Mouse (Mus musculus) right cerebral cortex, postnatal 36 days (tissue): ENCODE results near the gene Cib3.
A peak's percentile ranks its signal among the peaks of the same experiment; 100 is the strongest.

ENCODE experiments used
- DNase-seq, 2 experiments: peaks; one replicate each; pipeline ENCODE4 v3.0.0; 2022; ENCODE audit warnings: low spot score in 2 of 2, mixed read lengths in 1 of 2

The Cib3 gene

DNA sequence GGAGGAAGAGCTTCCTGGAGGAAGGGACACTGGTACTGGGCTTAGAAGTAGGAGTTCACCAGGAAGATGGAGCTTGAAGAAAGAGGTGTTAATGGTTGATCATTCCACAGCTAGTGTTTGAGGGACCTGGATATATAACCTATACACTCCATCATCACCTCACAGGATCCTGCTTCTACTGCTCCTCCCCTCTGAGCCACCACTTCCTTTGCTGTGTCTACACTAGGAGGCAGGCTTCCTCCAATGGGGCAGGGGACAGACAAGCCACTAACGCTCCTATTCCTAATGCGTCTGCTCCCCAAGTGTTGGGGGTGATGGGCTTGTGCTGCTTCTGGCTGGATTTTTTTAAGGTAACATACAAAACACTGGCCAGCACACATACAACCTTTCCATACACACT, 1.9 kb downstream of the Cib3 start:
- DNase-seq: no peak

DNA sequence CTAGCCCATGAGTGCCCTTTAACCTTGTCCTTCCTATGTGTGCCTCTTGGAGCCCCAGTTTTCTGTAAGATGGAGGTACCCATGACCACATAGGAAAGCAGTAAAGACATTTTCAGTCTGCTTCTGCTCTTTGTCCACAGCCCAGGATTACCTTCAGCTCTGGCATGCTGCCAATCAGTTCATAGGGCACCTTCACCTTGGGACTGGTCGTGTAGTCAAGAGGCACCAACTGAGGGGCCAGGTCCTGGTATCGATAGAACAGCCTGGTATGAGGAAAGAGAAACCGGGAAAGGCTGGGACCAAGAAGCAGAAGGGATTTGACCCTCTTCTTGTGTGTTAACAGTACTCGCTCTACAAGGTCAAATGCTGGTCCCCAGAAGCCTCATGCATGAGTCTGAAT, 2.4 kb downstream of the Cib3 start:
- DNase-seq: no peak

- no peak for DNase-seq
Observed at GRCm38 (mm10) chr8:72208582-72208981, 4.1 kb downstream of the Cib3 start.

DNA sequence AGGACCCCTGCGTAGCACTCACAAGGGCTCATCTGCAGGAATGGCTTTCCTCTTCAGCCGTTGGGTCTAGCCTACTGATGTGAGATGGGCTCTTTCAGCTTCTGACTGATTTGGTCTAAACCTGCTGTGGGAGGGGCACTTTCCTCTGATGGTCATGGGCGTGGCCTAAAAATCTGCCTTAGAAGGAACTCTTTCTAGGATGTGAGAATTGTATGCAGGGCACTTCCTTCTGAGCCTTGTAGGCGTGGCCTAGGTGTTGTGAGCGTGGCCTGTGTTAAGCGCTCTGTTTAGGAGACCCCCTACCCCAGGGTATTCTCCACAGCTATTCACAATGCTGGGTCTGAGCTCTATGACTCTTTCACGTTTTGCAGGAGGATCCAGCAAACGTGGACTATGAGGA, 14.6 kb downstream of the Cib3 start:
- no peak for DNase-seq

DNA sequence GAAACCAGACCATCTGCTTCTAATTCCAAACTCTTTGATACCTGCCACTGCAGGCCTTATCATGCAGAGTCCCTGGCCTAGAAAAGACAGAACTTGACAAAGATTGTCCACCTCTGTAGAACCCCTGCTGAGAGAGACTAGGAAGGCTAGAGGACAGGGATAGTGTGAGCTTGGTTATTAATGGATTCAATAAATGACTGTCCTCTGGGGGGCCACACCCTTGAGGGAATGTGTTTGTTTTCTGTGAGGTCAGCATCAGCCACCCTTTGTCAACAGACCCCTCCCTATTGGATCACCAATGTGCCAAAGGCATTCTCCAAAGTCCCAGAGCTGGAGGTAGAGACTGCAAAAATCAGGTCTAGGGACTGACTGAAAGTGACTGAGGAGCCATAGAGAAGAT, 20.6 kb downstream of the Cib3 start:
- no peak for DNase-seq

DNA sequence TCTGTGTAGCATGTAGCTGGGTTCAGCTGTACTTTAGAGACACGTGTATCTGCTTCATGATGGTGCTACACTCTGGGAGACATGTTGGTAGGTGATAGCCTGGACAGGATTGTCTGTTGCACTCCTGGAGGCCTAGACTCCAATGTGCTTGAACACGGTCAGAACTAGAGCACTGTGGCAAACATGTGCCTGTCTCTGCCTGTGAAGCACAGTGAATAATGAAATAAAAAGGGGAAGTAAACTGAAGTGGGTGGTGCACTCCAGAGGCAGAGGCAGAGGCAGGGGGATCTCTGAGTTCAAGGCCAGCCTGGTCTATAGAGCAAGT, 22.5 kb downstream of the Cib3 start:
- no peak for DNase-seq

DNA sequence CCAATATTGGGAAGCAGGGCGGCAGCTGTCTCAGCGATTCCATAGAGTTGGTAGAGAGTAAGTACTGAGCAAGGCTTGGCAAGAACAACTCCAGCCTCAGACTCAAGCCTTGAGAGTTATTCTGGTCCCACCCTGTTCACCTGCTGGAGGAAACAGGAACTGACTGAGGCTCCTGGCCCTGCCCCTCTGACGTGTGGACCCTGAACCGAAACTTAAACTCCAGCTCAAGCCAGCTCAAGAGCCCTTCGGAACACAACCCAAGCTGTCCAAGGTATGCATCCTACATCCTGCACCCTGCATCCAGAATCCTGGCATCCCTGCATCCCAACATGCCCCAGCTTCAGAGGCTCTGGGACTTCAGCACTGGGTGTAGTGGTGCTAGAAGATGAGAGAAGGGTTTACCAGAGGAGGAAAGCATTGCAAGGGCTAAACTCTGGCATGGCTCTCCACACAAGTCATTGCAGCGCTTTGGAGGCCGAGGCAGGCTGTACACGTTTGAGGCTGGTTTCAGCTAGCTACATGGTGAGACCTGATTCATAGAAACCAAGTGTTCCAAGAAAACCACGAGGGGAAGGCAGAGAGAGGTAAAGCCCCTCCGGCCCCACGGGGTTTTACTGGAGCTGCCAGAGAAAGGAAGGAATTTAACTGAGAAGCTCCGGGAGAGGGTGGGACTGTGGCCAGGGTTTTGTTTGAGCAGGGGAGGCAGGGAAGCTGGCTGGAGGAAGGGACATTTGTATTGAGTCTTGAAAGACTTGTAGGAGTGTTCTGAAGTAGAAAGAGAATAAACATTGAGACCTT, 23.0 kb downstream of the Cib3 start, which contains the start of gene Hsh2d:
TSS of gene Hsh2d (plus strand) at position 222 of the 798 bp plus-strand sequence.
- no peak for DNase-seq

GRCm38 (mm10) chr8:72187793-72188331, 24.8 kb downstream of the Cib3 start:
- no peak for DNase-seq

DNA sequence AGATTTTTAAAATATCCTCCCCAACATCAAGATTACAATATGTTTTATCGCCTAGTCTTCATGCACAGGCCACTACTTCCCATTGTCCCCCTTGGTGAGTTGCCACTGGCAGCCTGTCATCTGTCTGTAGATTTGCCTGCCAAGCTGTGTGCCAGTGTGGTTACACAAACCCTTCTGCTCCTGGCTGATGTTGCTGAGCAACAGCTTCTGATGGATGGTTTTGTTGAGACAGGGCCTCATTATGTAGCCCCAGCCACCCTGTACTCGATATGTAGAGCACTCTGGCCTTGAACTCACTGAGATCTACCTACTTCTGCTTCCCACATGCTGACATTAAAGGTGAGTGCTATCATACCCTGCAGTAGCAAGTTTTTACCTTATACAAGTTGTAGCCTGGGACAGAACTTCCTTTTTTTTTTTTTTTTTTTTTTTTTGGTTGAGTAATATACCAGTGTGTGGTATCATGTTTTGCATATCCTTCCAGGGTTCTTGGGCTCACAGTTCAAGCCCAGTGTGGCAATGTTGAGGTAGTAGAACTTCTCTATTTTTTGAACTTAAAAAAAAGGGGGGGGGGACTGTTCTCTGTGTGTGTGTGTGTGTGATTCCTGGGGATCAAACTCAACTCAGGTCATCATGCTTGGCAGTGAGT, 29.0 kb downstream of the Cib3 start:
- DNase-seq: no peak

DNA sequence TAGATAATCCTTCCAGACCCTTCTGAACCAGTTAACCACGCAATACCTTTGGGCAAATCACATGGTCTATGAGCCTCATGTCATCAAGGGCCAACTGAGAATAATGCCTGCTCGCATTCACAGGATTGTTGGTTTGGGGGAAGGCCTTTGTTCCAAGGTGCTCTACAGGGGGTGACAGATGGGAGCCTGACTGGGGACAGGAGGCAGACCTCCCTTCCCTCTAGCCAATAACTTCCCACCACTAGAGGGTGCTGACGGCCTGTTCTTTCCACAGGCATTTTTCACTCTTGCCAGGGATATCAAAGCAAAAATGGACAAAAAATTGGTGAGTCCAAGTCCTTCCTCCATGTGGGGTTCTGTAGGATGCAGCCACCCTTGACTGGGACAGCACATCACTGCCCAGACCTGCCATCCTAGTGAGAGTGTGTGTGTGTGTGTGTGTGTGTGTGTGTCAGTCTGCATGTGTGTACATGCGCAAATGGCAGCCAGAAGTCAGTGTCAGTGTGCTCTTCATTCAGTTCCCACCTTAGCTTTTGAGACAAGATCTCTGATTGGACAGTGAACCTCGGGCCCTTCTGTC, 35.2 kb downstream of the Cib3 start:
- DNase-seq: peak; percentile 25 to 54

- DNase-seq: no peak
Observed at GRCm38 (mm10) chr8:72169681-72170249, 42.9 kb downstream of the Cib3 start.

DNA sequence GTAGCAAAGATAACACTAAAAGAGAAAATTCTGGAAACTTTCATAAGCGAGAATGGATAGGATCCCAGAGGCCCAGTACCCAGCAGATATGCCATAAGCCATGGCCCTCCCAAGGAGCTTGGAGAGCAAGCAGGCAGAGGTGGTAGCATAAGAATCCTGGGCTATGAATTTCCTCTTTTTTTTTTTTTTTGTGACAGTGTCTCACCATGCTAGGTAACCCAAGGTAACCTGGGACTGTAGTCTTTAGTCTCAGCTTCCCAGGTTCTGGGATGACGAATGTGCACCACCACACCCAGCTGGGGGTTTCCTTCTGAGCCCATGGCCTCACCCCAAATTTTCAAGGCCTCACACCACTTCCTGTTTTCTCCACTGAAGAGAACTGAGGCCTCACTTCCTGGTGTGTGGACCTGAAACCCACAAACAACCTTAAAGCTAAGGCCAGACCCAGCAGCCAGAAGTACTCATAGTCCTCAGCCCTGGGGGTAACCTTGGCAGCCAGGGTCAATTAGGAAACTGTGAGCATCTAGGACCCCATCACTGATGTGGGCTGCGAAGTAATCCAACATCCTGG, 43.5 kb downstream of the Cib3 start:
- DNase-seq: no peak

GRCm38 (mm10) chr8:72162821-72163220, 49.8 kb downstream of the Cib3 start:
- DNase-seq: no peak

DNA sequence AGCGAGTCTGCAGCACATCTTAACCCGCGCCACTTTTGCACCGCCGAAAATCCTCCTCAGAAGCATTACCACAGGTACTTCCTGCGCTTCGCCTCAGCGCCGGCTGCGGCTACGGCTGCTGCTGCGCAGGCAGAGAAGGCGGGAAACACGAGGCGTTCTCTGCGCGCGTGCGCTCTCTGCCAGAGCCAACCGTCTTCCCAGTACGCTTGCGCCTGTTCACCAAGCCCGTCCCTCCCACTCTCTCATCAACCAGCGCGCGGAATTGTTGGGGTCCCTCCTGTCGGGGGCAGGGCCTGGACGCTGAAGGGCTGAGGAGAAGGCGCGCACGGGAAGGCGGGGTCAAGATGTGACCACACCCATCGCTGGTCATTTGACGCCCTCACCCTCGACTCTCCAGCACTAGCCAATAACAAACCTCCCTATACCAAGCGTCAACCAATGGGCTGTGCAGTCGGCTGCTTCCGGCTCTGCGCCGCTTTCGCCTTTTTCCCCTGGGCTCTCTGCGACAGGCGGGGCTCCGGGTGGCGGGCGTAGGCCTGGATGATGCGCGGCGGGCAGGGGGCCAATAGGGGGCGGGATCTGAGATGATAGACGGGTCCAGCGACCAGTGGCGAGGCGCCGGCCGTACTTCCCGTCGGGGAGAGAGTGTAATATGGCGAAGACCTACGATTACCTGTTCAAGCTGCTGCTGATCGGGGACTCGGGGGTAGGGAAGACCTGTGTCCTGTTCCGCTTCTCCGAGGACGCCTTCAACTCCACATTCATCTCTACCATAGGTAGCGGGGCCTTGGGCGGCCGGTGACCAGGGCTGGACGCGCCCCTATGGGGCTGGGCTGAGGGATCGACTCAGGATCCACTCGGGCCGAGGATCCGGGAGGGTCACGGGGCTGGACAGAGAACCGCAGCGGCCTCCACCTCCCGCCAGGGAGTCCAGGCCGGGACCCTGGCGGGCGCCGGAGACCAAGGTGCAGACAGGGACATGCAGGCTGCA, 51.6 kb downstream of the Cib3 start, which contains the start of gene Rab8a:
TSS of gene Rab8a (plus strand) at position 494 of the 991 bp plus-strand sequence.
- DNase-seq: peak; percentile 99 to 100

GRCm38 (mm10) chr8:72160007-72160406, 52.6 kb downstream of the Cib3 start:
- DNase-seq: no peak

DNA sequence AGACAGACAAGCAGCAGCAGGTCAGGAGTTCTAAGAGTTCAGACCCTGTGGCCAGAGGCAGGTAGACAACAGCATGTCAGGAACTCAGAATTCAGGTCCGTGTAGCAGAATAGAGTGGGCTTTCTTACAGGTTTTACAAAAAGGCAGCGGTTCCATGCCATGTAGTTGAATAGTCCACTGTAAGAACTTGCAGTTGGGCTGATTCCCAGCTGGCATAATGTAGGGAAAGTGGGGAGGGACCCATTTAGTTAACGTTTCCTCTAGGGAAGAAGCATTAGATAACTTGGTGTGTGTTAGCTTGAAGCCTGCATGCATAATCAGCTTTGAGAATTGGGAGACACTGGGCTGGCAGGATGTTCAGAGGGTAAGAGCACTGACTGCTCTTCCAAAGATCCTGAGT, 53.9 kb downstream of the Cib3 start:
- DNase-seq: no peak

DNA sequence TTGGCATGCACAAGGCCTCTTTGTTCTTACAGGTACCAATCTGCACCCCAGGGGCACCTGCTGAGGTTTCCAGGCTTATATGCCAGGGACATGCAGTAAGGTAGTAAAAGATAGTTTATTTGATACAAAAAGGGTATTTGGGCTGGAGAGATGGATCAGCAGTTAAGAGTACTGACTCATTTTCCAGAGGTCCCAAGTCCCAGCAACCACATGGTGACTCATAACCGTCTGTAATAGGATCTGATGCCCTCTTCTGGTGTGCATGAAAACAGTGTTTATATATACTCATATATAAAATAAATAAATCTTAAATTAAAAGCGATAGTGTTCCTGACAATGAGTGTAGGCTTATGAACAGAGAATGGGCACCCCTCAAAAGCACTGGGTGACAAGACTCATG, 54.5 kb downstream of the Cib3 start:
- DNase-seq: no peak
